Comparison of ENCODE assay signal across 7 mouse cellular contexts in the genomic region with DNA sequence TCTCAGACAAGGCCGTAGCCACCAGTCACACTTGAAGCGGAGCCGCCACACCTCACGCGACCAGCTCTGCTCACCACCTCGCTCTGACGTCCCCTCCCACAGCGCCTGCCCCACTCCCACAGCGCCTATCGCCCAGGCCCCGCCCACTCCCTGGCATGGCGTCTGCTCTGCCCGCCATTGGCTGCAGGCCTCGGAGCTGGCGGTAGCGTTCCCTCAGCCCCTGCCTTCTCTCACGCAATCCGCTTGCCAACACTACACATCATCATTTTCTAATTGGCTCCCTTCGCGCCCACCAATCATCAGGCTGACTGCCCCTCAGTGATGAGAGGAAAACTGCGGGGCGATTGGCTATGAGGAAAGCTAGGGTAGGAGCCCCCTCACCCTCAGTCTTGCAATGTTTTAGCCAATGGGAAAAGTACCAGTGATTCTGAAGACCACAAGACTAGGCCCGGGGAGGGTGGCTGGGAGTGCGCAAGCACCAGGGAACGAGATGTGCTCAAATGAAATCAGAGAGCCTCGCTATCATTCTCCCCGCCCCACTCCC. TPM values are rescaled to one million over a fixed set of nuclear protein-coding genes. Genes with fewer than 3 reads are reported as not detected.
DNase-seq lines count a peak whose midpoint lies in the region; ATAC-seq and TF ChIP-seq lines count a peak whose summit lies in the region.

A gene (minus strand): TSS at position 68 of the 544 bp plus-strand sequence.

- no peaks in the 10 kb centered on the region for H3K79me2 ChIP-seq in heart, adult 2 months (replicated peaks; ENCODE audit: control insufficient read depth, insufficient read depth, low read length)

- no peak for TF ChIP-seq CTCF in heart, adult 2 months (IDR thresholded peaks at IDR 0.05)

- peak; percentile 98 for ATAC-seq in embryonic facial prominence, embryonic 13.5 days (ENCODE audit: insufficient number of reproducible peaks, insufficient read depth, low FRiP score, low TSS enrichment, low read depth)
- peak; percentile 98 for ATAC-seq in limb, embryonic 13.5 days (ENCODE audit: low FRiP score, low read depth)
- peak; percentile 98 for ATAC-seq in midbrain, embryonic 16.5 days

- H3K4me1 ChIP-seq in embryonic facial prominence, embryonic 13.5 days: peaks cover 6% of the 10 kb centered on the region
- H3K4me1 ChIP-seq in heart, adult 2 months (ENCODE audit: control insufficient read depth, insufficient read depth, low read length): no peaks in the 10 kb centered on the region; the same call in 1 of the 2 replicates
- peaks cover 11% of the 10 kb centered on the region; the same call in 1 of the 2 replicates for H3K4me1 ChIP-seq in limb, embryonic 13.5 days
- H3K4me1 ChIP-seq in midbrain, embryonic 16.5 days (ENCODE audit: control insufficient read depth, insufficient read depth, low read length): peaks cover 17% of the 10 kb centered on the region

- intact Hi-C loops in heart, adult 2 months (cut with DNase I): loop anchor here (5.0 to 10.0 kb wide), 2 partner anchors 110 to 328 kb away; a partner anchor contains a TSS

- TF ChIP-seq EP300 in heart, adult 2 months (IDR thresholded peaks at IDR 0.05; ENCODE audit: insufficient read depth, low read depth, low read length): 0 out of 2 replicates have a peak, but pooled peaks have one; percentile 17

- DNase-seq in adrenal gland, postnatal 36 days: peak; percentile 94 to 96
- DNase-seq in heart, adult 2 months: peak; percentile 90 to 94
- DNase-seq in kidney, adult 8-10 months: peak; percentile 90 to 95
- peak; percentile 65 to 90 for DNase-seq in spleen, postnatal 10 days (ENCODE audit: low spot score in 2 of 2)

- H3K9me3 ChIP-seq in embryonic facial prominence, embryonic 13.5 days: no peaks in the 10 kb centered on the region
- no peaks in the 10 kb centered on the region for H3K9me3 ChIP-seq in limb, embryonic 13.5 days
- no peaks in the 10 kb centered on the region for H3K9me3 ChIP-seq in midbrain, embryonic 16.5 days (replicated peaks; ENCODE audit: control insufficient read depth, low read length, poor library complexity, severe bottlenecking)

- H3K27me3 ChIP-seq in embryonic facial prominence, embryonic 13.5 days: peaks cover 91% of the 10 kb centered on the region
- no peaks in the 10 kb centered on the region for H3K27me3 ChIP-seq in heart, adult 2 months (ENCODE audit: control insufficient read depth, insufficient read depth, low read length)
- H3K27me3 ChIP-seq in limb, embryonic 13.5 days: peaks cover 70% of the 10 kb centered on the region
- peaks cover 26% of the 10 kb centered on the region for H3K27me3 ChIP-seq in midbrain, embryonic 16.5 days (ENCODE audit: control insufficient read depth, insufficient read depth, low read depth, low read length)

- peak within 1 kb of the TSS; percentile 81 for H3K27ac ChIP-seq in embryonic facial prominence, embryonic 13.5 days
- peak within 1 kb of the TSS; percentile 86 for H3K27ac ChIP-seq in heart, adult 2 months
- H3K27ac ChIP-seq in limb, embryonic 13.5 days: peak within 1 kb of the TSS; percentile 84; the same call in 1 of the 2 replicates
- peak within 1 kb of the TSS; percentile 88 for H3K27ac ChIP-seq in midbrain, embryonic 16.5 days (ENCODE audit: low read length)

- H3K9ac ChIP-seq in embryonic facial prominence, embryonic 13.5 days: peak within 1 kb of the TSS; percentile 79
- peak within 1 kb of the TSS; percentile 81 for H3K9ac ChIP-seq in heart, adult 2 months (ENCODE audit: low read depth, low read length)
- H3K9ac ChIP-seq in limb, embryonic 13.5 days: peak within 1 kb of the TSS; percentile 81
- H3K9ac ChIP-seq in midbrain, embryonic 16.5 days (ENCODE audit: low read depth, low read length): peak within 1 kb of the TSS; percentile 81

- peak within 1 kb of the TSS; percentile 61 for H3K4me3 ChIP-seq in embryonic facial prominence, embryonic 13.5 days
- H3K4me3 ChIP-seq in heart, adult 2 months: peak within 1 kb of the TSS; percentile 57
- peak within 1 kb of the TSS; percentile 60 for H3K4me3 ChIP-seq in limb, embryonic 13.5 days
- peak within 1 kb of the TSS; percentile 53 for H3K4me3 ChIP-seq in midbrain, embryonic 16.5 days (ENCODE audit: low read depth, low read length)

- WGBS in embryonic facial prominence, embryonic 13.5 days: 19% methylated on average over 21 of the region's 27 CpGs
- 11% methylated on average over 25 of the region's 27 CpGs for WGBS in heart, adult 2 months
- 9% methylated on average over 26 of the region's 27 CpGs for WGBS in limb, embryonic 13.5 days
- WGBS in midbrain, embryonic 16.5 days: 15% methylated on average over 15 of the region's 27 CpGs

- H3K4me2 ChIP-seq in embryonic facial prominence, embryonic 13.5 days: peak within 1 kb of the TSS; percentile 70
- peak within 1 kb of the TSS; percentile 70 for H3K4me2 ChIP-seq in limb, embryonic 13.5 days (replicated peaks)
- H3K4me2 ChIP-seq in midbrain, embryonic 16.5 days (ENCODE audit: low read length): peak within 1 kb of the TSS; percentile 53

- H3K36me3 ChIP-seq in embryonic facial prominence, embryonic 13.5 days: peaks cover 19% of the 10 kb centered on the region
- H3K36me3 ChIP-seq in heart, adult 2 months (ENCODE audit: control insufficient read depth, insufficient read depth, low read length): no peaks in the 10 kb centered on the region
- peaks cover 35% of the 10 kb centered on the region for H3K36me3 ChIP-seq in limb, embryonic 13.5 days
- no peaks in the 10 kb centered on the region for H3K36me3 ChIP-seq in midbrain, embryonic 16.5 days (ENCODE audit: control insufficient read depth, insufficient read depth, low read length)

- peak; percentile 72 for TF ChIP-seq POLR2A in heart, adult 2 months (IDR thresholded peaks at IDR 0.05; ENCODE audit: insufficient read depth, low read depth, low read length)

RNA-seq across cellular contexts. Expression of the gene that starts here (rescaled TPM):
- 10 to 100 TPM; 43.3 to 53.9 TPM for total RNA-seq in adrenal gland, postnatal 36 days (2021)
- 42.7 and 43.6 TPM in 2 replicates for polyA plus RNA-seq in embryonic facial prominence, embryonic 13.5 days (2015; fragmentation: Nextera tagmentation; extraction: Ambion mirVana)
- total RNA-seq in heart, adult 2 months (2021): 10 to 100 TPM; 13.3 to 13.6 TPM
- 16.1 and 18.8 TPM in 2 replicates for polyA plus RNA-seq in heart, adult 2 months (2012; rRNA removed)
- 37.6 and 39.2 TPM in 2 replicates for polyA plus RNA-seq in limb, embryonic 13.5 days (2015; fragmentation: Nextera tagmentation; extraction: Ambion mirVana)
- 60.5 and 64.1 TPM in 2 replicates for polyA plus RNA-seq in midbrain, embryonic 16.5 days (2015; fragmentation: Nextera tagmentation; extraction: Ambion mirVana)

Comparison
In these comparisons a context has a peak if more than half of its experiments do, and no peak if none do; other contexts are left out.
1. Peak in every context shown above with its lines: DNase-seq, ATAC-seq, H3K4me3 ChIP-seq and H3K27ac ChIP-seq.